Mouse (Mus musculus): ENCODE results near the gene Hspe1.

The Hspe1 gene

GRCm38 (mm10) chr1:55134301-55134700 lies 46.4 kb downstream of the Hspe1 start:
- DNase-seq (ENCODE audit: low spot score) = no peak

GRCm38 (mm10) chr1:55135846-55136245 lies 47.9 kb downstream of the Hspe1 start:
- no peak for DNase-seq (ENCODE audit: low spot score)

All from ovary, postnatal 36 days (tissue).